Mouse (Mus musculus): ENCODE results near the gene Myoc.
"Not testable (repeated sequence)": the region's sequence is repeated elsewhere in the genome, so short reads cannot be mapped to it uniquely, and the experiment has no call there.

The Myoc gene

DNA sequence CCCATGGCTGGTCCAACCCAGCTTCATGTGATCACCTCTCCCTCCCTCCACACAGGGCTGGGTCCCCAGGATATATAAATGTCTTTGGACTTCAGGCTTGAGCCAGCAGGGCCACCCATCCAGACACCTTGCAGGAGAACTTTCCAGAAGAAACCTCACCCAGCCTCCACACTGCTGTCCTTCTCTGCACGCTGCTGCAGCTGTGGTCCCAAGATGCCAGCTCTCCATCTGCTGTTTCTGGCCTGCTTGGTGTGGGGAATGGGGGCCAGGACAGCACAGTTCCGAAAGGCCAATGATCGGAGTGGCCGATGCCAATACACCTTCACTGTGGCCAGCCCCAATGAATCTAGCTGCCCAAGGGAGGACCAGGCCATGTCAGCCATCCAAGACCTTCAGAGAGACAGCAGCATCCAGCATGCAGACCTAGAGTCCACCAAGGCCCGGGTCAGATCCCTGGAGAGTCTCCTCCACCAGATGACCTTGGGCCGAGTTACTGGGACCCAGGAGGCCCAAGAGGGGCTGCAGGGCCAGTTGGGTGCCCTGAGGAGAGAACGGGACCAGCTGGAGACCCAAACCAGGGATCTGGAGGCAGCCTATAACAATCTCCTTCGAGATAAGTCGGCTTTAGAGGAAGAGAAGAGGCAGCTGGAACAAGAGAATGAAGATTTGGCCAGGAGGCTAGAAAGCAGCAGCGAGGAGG lies at the start of gene Myoc:
TSS of gene Myoc (plus strand) at position 105 of the 700 bp plus-strand sequence.
- no peak for DNase-seq (ENCODE audit: low read depth, low spot score)

DNA sequence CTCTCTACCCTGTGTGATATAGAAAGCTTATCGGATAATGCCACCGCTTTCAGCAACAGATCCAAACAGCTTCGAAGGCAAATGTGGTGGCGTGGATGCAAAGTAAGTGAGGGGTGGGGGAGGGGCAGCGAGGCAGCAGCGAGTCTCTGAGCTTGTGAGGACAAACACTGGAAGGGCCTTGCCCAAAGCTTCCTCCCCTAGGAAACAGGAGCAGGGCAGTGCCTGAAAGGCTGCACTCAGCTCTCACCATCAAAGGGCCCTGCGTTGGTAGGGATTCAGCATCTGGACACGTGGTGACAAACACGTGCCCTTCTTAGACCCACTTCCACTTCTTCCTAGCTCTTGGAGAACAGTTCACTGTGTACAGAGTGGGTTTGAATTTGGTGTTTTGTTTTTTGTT lies 49.5 kb upstream of the Myoc start:
- no peak for DNase-seq (ENCODE audit: low read depth, low spot score)

DNA sequence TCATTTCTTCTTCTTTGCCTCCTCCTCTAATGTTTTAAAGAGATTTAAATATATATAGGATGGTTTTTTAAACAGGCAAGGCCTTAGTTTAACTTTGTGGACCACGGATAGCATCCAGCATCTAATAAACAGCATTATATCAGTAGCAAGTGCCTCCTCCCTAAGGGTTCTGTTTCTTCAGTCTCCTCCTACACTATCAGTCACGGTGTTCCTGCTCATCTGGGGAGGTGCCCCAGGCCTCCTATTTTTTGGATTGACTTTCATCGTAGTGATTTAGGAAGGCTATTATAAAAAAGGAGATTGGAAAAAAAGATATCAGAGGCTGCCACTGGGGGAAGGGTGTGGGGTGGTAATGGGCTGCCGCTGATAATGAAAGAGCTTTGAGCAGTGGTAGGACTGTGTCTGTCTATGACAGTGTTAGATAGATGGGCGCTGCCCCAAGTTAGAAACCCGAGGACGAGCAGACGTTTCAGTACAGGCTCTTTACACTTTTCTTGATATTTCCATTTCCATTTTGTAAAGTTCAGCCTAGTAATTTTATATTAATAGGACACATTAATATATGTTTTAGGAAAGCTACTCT lies 48.4 kb upstream of the Myoc start:
- DNase-seq (ENCODE audit: low read depth, low spot score), result no peak

DNA sequence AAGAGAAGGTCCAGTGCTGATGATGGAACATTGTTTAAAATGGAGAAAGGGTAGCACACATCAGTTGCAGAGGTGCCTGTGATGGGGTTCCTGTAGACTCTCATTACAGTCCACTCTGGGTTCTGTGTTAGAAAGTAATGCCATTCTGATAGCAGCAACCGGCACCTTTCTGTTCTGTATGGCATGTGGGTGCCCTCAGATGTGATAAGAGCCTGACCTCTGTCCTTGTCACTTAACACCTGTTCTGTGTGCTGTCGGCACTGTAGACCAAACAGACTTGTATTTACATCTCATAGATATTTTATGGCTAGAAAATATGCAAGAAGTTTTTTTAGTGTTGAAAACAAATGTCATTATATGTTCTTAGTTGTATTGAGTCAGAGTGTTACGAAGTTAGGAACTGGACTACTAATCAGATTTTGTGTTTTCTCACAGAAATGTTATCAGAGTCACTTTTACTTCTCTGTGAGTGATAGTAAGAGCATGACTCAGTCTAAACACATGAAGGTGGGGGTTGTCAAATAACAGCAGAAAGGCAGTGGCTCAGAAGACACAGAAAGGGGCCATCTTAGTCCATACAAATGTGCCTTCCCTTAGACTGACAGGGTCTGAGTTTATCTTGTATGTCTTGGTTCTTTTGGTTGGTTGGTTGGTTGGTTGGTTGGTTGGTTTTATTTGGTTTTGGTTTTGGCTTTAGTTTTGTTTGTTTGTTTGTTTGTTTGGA lies 41.4 kb upstream of the Myoc start:
- no peak for DNase-seq (ENCODE audit: low read depth, low spot score)

DNA sequence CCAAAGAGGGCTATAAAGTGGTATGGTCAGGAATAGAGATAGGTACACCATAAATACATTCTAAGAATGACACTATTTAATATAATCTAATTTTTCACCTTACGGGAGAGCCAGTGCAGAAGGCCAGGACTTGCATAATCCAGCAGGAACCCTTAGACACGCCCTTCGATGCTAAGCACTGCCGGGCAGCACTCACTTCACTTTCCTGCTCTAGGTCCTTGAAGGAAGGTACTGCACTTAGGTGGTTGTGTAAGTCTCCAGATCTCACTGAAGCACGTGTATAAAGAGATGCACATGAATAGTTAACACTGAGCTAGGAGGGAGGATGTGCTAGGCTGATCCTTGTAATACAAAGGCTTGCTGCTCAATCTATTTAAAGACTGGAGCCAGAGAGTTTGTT lies 39.3 kb upstream of the Myoc start:
- no peak for DNase-seq (ENCODE audit: low read depth, low spot score)

DNA sequence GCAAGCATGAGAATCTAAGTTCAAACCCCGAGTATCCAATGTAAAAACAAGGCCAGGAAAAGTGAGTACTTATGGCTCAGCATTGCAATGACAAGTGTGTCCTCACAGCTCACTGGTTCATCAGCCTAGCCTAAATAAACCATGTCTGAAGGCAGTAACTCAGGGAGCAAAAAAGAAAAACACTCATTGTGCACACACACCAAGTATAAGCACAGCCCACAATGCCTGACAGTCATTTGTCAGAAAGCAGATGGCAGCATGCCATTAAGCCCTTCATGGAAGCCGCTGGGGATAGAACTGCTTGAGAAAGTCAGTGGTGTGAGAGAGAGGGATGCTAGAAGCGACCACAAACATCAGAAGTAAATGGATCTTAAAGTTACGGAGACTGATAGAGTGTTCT lies 37.7 kb upstream of the Myoc start:
- no peak for DNase-seq (ENCODE audit: low read depth, low spot score)

DNA sequence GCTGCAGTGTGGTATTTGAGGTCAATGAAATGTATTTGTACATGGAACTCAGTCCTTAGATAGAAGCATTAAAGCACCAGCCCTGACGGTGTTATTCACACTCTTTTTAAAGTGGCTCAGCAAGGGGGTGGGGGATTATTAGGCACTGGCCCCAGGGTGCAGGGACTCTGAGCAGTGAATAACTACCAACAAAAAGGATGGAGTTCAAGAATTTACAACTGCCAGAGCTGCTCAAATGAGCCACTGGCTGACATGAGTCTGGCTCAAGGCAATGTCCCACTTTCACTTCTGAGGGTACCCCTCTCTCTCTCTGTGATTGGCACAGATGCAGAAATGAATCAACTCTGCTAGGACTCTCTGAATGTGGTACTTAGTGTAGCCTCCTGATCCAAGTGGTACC lies 30.8 kb upstream of the Myoc start:
- DNase-seq (ENCODE audit: low read depth, low spot score), result no peak

DNA sequence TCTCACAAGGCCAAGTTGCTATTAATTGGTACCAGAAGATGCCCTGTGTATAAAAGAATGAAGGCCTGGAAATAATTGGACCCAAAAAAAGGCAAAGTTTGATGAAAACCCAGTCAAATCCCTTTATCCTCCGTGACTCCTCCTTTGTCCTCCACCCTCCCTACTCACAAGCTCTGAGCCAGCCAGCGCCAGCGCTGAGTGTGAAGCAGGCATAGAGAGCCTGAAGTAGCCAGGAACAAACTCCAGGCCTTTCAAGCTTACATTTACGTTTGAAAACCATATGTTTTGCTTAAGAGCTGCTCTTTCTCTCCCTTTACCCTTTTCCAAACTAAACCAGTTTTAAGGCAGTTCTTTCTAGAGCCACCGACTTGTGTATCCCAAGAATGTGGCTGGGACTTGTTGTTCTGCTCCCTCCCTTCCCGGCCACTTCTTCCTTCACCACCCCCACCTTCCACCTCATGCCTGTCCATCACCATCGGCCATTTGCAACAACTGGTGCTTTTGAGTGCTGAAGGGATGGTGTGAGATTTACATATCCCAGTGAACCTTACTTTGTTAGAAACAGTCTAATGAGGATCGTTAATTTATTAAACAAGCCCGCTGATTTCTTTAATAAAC lies 29.2 kb upstream of the Myoc start:
- DNase-seq (ENCODE audit: low read depth, low spot score), result no peak

DNA sequence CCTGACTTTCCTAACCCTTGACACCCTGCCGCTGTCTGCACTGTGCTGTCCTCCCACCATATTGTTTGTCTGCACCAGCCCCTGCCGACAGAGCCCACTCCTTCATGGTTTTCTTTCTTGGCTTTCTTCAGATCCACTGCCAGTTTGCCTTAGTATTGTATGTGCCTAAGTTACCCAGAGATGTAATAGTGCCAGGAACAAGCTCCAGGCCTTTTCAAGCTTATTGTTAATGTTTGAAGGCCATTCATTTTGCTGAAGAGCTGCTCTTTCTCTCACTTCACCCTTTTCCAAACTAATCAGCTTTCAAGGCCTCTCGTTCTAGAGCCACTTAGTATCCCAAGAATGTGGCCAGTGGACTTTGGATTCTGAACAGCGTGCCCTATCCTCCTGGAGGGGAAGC lies 27.8 kb upstream of the Myoc start:
- DNase-seq (ENCODE audit: low read depth, low spot score), result no peak

DNA sequence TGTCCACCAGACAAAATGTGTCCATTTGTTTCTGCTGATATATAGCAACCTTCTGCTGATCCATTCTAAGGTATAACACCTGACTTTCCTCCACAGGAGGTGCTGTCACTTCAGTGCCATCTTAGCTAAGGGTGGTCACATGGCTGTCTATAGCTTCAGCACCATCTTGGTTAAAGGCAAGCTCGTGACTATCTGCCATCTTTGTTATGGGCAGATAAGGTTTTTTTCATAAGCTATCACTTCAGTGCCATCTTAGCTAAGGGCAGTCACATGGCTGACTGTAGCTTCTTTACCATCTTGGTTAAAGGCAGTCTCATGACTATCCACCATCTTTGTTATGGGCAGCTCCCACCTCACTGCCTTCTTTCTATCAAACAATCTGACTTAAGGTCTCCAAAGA lies 23.4 kb upstream of the Myoc start:
- peak; percentile 81 for DNase-seq (ENCODE audit: low read depth, low spot score)

DNA sequence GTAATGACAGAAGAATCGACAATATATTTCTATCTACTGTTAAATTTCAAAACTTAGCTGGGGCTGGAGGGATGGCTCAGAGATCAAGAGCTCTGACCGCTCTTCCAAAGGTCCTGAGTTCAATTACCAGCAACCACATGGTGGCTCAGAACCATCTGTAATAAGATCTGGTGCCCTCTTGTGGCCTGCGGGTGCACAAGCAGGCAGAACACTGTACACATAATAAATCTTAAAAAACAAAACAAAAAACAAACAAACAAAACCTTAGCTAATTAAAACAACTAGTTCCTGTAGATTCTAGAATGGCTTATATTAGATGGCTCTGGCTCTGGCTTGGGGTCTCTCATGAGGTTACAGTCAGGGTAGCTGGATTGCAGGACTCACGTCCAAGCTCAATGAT lies 18.5 kb upstream of the Myoc start:
- peak; percentile 34 for DNase-seq (ENCODE audit: low read depth, low spot score)

DNA sequence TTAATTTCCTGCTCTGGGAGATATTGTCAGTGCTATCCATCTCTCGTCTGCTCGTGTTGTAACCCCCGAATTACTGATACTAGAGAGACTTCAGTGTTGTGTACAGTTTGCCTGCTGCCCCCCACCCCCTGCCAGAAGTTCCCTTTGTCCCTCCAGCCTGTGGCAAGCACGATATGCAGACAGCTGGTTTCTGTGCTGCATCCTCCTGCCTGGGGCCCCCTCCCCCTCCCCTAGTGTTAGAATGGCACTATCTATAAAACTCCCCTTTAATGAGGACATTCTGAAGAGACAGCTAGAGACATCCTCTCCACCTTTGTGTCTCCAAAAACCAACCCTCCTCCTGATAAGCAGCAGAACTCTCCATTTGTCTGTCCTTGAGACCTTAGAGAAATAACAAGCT lies 15.1 kb upstream of the Myoc start:
- DNase-seq (ENCODE audit: low read depth, low spot score), result no peak

DNA sequence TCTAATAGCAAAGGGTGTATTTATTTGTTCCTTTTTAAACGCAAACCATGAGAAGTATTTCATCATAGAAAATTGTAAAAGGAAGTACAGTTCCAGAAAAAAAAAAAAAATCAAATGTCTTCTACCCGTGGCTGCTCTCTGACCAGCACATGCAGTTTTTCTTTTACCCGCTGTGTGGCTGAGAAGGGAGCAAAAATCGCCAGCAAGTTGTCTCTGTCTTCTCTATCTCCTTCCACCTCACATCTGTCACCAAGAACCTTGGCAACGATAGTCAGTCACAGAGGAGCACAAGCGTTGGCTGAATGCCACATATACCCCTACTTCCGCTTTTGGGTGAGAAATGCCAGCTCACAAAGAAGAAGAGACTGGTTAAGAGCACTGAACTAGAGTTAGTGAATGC lies 13.7 kb upstream of the Myoc start:
- DNase-seq (ENCODE audit: low read depth, low spot score), result peak; percentile 46

DNA sequence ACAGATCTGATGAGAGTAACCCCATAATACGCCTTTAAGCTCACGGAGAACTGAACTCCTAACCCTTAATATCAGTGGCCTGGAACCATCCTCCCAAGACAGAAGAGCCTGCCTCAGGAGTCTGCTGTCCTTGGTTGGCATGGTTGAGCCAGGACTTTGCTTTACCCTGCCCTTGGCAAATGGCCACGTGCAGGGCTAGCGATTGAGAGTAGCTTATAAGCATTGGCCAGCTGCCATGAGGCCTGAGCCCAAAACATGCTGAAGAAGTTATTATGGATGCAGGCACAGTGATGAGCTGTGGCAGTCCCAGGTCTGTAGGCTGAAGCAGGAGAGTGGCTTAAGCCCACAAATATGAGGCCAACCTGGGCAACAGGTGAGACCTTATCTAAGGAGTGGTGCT lies 11.1 kb upstream of the Myoc start:
- not testable (repeated sequence) for DNase-seq (ENCODE audit: low read depth, low spot score)

DNA sequence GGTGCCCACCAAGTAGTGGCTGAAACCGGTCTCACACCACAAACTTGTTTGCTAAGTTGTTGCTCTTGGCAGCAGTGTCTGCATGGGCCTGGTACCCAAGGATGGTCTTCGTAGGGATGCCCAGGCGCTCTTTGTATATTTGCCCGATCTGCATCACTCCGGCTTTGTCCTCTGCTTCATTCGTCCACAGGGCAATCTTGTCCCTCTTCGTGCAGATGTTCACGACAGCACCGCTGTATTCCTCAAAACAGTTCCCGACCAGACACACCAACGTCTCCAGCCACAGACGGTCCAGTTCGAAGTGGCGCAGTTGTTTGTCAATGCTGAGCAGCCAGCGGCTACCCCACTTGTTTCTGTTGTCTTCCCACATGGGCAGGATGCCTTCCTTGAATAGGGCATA lies 10.6 kb upstream of the Myoc start:
- not testable (repeated sequence) for DNase-seq (ENCODE audit: low read depth, low spot score)

DNA sequence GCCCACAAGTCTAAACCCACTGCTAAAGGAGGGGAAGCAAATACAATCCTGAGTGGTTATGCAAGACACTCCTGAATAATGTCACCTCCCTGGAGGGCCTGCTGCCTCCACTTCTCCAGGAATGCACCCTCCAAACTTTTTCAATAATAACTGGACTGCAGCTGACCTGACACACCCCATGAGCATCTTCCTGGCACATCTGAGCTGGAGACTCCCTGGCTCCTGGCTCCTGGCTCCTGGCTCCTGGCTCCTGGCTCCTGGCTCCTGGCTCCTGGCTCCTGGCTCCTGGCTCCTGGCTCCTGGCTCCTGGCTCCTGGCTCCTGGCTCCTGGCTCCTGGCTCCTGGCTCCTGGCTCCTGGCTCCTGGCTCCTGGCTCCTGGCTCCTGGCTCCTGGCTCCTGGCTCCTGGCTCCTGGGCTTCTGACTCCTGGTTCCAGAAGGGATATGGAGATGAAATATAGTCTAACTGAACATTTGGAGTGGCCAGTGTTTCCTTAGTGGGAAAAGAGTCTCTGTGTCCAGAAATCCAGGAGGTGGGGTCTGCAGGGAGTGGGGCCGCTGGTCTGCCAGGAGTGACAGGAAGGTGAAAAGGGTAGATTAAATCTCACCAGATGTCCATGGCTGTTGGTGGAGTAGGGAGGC lies 3.5 kb upstream of the Myoc start:
- DNase-seq (ENCODE audit: low read depth, low spot score), result not testable (repeated sequence)

DNA sequence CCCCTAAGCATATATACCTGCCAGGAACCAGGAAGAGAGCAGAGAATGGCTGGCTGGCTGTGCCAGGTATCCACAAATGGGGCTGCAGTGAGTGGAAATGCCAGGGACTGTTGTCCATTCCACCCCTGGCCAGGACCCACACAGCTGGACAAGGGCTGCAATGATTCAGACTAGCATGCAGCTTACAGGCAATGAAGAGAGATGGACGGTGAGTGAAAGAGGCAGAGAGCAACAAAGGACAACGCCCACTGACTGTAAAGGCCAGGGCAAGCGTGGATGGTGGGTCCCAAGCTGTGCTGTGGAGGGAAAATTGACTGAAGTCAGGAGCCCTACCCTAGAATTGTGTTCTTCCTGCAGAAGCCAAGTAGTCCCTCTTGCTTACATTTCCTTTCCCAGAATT lies 2.4 kb upstream of the Myoc start:
- DNase-seq (ENCODE audit: low read depth, low spot score), result no peak

DNA sequence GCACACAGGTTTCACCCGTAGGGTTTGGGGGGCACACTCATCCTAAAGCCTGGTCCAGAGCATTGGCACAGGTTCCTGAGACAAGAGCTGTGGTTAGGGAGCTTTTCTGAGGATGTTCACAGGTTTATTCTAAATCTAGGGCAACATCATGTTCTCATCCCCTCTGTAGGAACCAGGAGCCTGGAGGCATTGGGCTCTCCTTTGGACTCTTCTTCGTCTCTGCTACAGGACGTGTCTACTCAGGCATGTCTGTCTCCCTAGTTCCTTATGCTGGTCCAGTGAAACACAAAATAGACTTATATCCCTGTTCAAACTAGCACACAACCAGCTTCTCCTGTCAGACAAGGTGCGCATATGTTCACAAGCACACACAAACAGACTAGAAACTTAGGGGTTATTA lies 420 bp upstream of the Myoc start:
- no peak for DNase-seq (ENCODE audit: low read depth, low spot score)

DNA sequence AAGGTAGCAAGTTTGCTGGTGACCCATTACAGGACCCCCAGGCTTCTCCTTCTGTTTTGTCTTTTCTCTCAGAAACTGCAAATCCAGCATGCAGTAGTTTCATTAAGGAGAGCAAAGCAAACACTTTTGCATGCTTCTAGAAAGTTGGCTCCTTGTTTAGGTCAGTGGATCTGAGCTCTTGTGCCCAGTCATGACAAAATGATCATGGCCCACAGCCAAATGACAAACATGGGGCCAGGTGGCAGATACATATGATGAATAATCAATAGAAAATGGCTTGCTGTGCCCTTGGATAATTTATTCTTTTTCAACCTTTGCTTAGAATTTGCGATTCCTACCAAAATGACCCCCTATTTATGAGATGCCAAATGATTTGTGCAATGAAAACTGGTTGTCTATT lies 906 bp downstream of the Myoc start:
- no peak for DNase-seq (ENCODE audit: low read depth, low spot score)

DNA sequence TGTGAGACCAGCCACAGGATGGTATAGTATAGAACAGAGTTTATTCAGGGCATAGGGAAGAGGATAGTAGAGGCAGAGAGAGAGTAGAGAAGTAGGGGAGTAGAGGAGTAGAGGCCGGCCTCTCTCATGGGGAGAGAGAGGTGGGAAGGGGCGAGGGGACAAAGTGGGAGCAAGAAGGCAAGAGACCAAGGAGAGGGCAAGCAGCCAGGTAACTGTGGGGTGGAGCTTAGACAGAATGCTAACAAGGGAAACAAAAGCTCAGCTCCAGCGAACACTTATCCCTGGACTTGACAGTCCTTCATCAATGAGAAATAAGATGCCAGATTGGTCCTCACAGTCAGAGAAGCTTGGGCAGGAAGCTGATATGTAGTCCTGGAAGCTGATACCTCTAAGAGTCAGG lies 3.6 kb downstream of the Myoc start:
- no peak for DNase-seq (ENCODE audit: low read depth, low spot score)

DNA sequence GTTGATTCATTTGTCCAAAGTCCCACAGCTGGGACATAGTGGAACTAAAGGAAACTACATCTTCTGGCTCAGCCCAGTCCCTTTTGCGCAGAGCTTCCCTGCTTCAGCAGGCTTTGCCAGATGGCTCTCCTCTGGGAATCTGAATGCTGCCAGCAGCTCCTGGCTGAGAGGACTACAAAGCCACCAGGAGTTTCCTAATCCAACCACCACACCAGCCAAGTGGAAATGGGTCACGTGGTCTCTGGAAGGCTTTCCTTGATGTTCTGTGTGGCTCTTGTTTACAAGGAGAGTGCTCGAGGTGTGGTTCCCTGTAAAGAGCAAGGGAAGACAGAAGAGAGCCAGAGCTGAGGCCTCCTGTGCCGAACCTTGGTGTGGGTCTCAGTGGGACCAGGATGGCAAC lies 4.8 kb downstream of the Myoc start:
- DNase-seq (ENCODE audit: low read depth, low spot score), result no peak

DNA sequence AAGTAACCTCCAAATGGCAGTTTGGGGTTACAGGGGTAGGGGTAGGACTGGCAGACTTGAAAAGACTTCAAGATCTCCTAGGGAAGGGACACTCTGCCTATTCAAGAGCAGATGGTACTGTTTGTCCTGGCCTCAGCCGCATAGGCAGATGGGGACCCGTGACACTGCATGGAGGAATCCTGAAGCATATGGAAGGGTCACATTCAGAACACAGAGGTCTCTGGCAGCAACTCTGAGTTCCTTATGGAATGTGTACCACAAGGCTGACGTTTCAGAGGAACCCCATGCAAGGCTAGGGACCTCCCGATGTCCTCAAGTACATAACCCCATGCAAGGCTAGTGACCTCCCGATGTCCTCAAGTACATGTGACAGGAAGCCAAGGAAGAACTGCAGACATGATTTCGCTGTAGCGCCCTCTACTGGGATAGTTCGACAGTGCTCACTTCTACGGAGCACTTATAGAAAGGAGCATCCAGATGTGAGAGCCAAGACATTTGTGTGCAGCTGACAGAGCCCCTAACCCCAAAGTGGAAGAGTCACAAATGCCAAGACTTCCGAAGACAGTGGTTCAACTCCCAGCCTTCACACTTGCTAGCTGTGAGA lies 7.2 kb downstream of the Myoc start:
- peak; percentile 11 for DNase-seq (ENCODE audit: low read depth, low spot score)
